Mouse (Mus musculus) limb, embryonic 13.5 days (tissue): ENCODE measurements around the gene Ptpru. TPM values are rescaled to one million over a fixed set of nuclear protein-coding genes. Genes with fewer than 3 reads are reported as not detected.

Source experiments
- ATAC-seq: fragments of 200-750 bp; cut with Nextera tagmentation; 2 replicates; pipeline ENCODE4 v1.8.0; 2017; ENCODE audit warnings: low read depth, moderate number of reproducible peaks, moderate TSS enrichment; ENCODE audit not compliant: low FRiP score
- H3K27ac ChIP-seq: fragments of 300-500 bp; sonication (generic); 2 replicates; pipeline ENCODE4 v1.5.1; 2015; ENCODE audit warnings: inconsistent platforms, mild to moderate bottlenecking, moderate library complexity
- H3K27me3 ChIP-seq: fragments of 300-500 bp; sonication (generic); 2 replicates; pipeline ENCODE4 v1.6.1; 2015; ENCODE audit warnings: mild to moderate bottlenecking, inconsistent platforms
- H3K36me3 ChIP-seq: fragments of 300-500 bp; sonication (generic); 2 replicates; pipeline ENCODE4 v1.6.1; 2015; ENCODE audit warnings: inconsistent platforms, mild to moderate bottlenecking, moderate library complexity
- H3K4me1 ChIP-seq: fragments of 300-500 bp; sonication (generic); 2 replicates; pipeline ENCODE4 v1.6.1; 2015; ENCODE audit warnings: inconsistent platforms
- H3K4me2 ChIP-seq: fragments of 300-500 bp; sonication (generic); replicated peaks from 2 replicates; pipeline ENCODE4 v1.6.1; 2015; ENCODE audit warnings: inconsistent platforms, mild to moderate bottlenecking, moderate library complexity
- H3K4me3 ChIP-seq: fragments of 300-500 bp; sonication (generic); 2 replicates; pipeline ENCODE4 v1.5.1; 2015; ENCODE audit warnings: moderate library complexity, mild to moderate bottlenecking, inconsistent platforms
- H3K9ac ChIP-seq: fragments of 300-500 bp; sonication (generic); 2 replicates; pipeline ENCODE4 v1.6.1; 2015; ENCODE audit warnings: mild to moderate bottlenecking, inconsistent platforms
- H3K9me3 ChIP-seq: fragments of 300-500 bp; sonication (generic); 2 replicates; pipeline ENCODE4 v1.6.1; 2016; ENCODE audit warnings: inconsistent platforms
- WGBS: fragments of 180-500 bp; shearing (Covaris S2); methylation state at CpG from one replicate; pipeline ENCODE4 v1.1.7; 2015; 5-methylcytosine and 5-hydroxymethylcytosine counted together
- polyA plus RNA-seq: library from polyadenylated mRNA; unstranded; fragments of >200 nt; fragmentation: Nextera tagmentation; extraction: Ambion mirVana; gene quantifications from 2 replicates; pipeline ENCODE4 v1.2.1, GENCODE M21; 2015

The Ptpru gene
- polyA plus RNA-seq: 14.6 and 20.0 TPM in 2 replicates

DNA sequence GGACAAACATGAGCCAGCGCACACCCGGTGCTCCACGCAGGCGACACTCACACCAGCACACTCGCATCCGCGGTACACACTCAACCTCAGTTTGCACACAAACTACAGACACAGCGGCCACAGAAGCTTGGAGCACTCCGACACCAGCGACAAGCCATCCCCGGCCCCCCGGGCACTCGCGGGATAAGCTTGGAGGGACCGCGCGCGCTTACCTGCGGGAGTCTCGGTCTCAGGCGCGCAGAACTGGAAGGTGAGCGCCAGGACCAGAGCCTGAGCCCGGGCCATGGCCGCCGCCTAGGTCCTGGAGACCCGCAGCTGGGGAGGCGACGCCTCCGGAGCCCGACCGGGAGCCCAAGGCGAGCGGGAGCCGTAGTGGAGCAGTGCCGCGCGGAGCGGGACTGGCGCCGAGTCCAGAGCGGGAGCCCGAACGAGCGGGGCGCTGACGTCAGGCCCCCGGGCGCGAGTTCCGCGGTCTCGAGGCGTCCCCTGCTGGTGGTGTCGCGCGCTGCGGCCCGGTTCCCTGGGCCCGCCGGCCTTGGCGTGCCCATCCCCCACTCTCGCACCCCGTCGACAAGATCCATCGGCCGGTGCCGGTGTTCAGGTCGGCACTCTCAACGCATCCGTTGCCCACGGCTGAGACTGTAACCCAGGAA, at the start of gene Ptpru:
TSS of gene Ptpru (minus strand) at position 417 of the 653 bp plus-strand sequence.
- H3K4me2 ChIP-seq: peak within 1 kb of the TSS; percentile 98
- peak; percentile 77 for ATAC-seq
- H3K36me3 ChIP-seq: no peaks in the 10 kb centered on the region
- peak within 1 kb of the TSS; percentile 82 for H3K9ac ChIP-seq
- H3K4me3 ChIP-seq: peak within 1 kb of the TSS; percentile 69
- under 1% methylated on average over 68 of the region's 72 CpGs for WGBS
- H3K27ac ChIP-seq: no peak within 1 kb of the TSS
- H3K9me3 ChIP-seq: no peaks in the 10 kb centered on the region
- peaks cover 41% of the 10 kb centered on the region for H3K27me3 ChIP-seq
- H3K4me1 ChIP-seq: peaks cover 40% of the 10 kb centered on the region

DNA sequence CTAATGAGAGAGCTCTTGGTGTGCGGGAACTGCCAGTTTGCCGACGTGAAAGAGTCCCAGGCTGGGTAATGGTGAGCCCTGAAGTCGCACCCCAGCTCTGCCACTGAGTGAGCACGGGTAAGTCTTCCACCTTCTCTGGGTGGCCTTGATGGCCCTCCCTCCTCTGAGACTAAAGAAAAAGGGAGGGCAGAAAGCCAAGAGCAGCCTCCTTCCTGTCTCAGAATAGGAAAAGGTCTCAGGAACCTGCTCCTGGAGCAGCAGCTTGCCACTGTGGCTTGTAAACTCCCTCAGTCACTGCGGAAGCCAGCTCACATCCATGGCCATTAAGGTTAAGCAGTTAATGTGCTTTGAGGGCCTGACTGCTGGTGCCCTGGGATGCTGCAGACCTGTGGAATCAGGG, 47.3 kb upstream of the Ptpru start:
- no peak overlapping the region for H3K27ac ChIP-seq
- H3K4me1 ChIP-seq: peaks cover 39% of the 10 kb centered on the region
- no peak overlapping the region for H3K4me3 ChIP-seq
- H3K4me2 ChIP-seq: no peak overlapping the region
- H3K27me3 ChIP-seq: no peaks in the 10 kb centered on the region
- peaks cover 24% of the 10 kb centered on the region for H3K36me3 ChIP-seq
- ATAC-seq: no peak
- H3K9me3 ChIP-seq: no peaks in the 10 kb centered on the region
- WGBS: 74% methylated on average over 6 of the region's 6 CpGs
- no peak overlapping the region for H3K9ac ChIP-seq

DNA sequence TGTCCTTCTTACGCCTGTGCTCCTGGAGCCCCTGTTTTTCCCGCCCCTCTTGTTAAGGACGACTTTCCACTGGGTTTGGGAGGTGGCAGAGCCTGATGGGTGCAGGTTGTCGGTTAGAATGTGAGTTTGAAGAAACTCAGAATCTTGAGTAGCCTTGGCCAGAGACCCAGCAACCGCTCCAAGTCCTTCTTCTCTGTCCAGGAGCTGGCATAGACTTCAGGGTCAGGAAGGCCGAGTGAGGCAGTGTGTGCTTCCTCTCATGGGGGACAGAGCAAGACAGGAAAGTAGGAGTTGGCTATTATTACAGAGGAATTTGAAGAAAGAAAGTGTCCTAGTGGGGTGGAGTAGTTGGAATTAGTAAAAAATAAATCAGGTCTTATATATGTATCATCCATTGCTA, 45.5 kb upstream of the Ptpru start:
- Histone ChIP-seq H3K4me2 (no peak overlapping the region), H3K9ac (no peak overlapping the region), H3K36me3 (peaks cover 24% of the 10 kb centered on the region), H3K27ac (no peak overlapping the region), H3K4me3 (no peak overlapping the region), H3K4me1 (peaks cover 35% of the 10 kb centered on the region), H3K27me3 (no peaks in the 10 kb centered on the region), H3K9me3 (no peaks in the 10 kb centered on the region)
- WGBS: 74% methylated on average over 6 of the region's 6 CpGs
- no peak for ATAC-seq

DNA sequence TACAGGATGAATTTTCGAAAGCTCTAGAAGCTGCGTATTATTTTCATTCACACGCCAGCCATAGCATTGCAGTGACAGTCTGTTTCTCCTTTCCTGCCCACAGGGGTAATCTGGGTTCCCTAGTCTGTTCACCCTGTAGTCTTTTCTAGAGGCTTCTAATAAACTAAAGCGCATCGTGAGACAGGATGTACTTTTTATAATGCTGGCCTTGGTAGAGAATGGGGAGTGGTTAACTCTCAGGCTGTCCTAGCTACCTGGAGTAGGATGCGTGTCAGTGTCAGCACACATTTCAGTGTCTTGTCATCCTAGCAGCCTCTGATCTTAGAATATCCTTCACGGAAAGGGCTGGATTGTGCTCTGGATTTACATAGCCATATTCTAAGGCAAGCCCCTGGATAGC, 43.2 kb upstream of the Ptpru start:
- no peak overlapping the region for H3K27ac ChIP-seq
- no peaks in the 10 kb centered on the region for H3K9me3 ChIP-seq
- WGBS: 85% methylated on average over 7 of the region's 7 CpGs
- no peaks in the 10 kb centered on the region for H3K27me3 ChIP-seq
- H3K4me1 ChIP-seq: peaks cover 52% of the 10 kb centered on the region
- H3K36me3 ChIP-seq: peaks cover 16% of the 10 kb centered on the region
- no peak overlapping the region for H3K4me3 ChIP-seq
- no peak for ATAC-seq
- H3K9ac ChIP-seq: no peak overlapping the region
- H3K4me2 ChIP-seq: no peak overlapping the region

DNA sequence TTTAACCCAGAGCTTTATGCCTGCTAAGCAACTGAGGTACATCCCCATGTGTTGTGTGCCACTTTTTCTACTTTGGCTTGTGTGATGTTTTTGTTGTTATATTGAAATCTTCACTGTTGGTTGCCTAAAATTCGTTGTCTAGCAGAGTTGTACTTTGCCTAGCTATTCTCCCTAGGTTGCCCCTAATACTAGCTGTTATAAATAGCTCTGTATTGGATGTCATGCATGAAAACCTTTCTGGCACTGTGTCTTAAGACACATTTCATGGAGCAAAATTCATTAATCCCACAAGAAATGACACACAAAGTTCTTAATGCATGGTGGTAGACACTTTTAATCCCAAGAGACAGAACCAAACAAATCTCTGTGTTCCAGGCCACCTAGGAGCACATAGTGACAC, 41.6 kb upstream of the Ptpru start:
- ATAC-seq: no peak
- no peak overlapping the region for H3K4me2 ChIP-seq
- H3K27ac ChIP-seq: no peak overlapping the region
- H3K27me3 ChIP-seq: no peaks in the 10 kb centered on the region
- 73% methylated on average over 1 of the region's 1 CpGs for WGBS
- H3K4me1 ChIP-seq: peaks cover 68% of the 10 kb centered on the region
- H3K4me3 ChIP-seq: no peak overlapping the region
- H3K9me3 ChIP-seq: no peaks in the 10 kb centered on the region
- no peak overlapping the region for H3K9ac ChIP-seq
- H3K36me3 ChIP-seq: no peaks in the 10 kb centered on the region; the same call in 1 of the 2 replicates

DNA sequence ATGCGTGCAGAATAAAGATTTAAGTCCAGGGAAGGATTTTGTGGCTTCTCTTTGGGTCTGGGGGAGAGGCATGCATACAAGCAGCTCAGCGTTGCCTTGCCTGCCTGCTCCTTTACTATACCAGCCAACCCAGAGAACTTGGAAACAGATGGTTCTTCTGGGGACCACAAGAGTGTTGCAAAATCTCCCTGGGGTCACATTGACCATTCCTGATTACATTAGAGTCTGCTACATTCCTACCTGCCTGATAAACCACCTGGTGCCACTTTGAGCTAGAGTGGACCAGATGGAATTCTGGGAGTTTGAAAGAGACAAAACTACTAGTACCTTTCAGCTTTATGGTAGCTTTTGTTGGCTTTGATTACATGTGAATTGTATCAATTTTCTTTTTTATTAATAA, 38.7 kb upstream of the Ptpru start:
- Histone ChIP-seq H3K27me3 (no peaks in the 10 kb centered on the region), H3K4me1 (peaks cover 66% of the 10 kb centered on the region), H3K9me3 (no peaks in the 10 kb centered on the region), H3K4me2 (no peak overlapping the region), H3K27ac (no peak overlapping the region), H3K4me3 (no peak overlapping the region), H3K9ac (no peak overlapping the region), H3K36me3 (no peaks in the 10 kb centered on the region)
- 58% methylated on average over 2 of the region's 2 CpGs for WGBS
- ATAC-seq: no peak

DNA sequence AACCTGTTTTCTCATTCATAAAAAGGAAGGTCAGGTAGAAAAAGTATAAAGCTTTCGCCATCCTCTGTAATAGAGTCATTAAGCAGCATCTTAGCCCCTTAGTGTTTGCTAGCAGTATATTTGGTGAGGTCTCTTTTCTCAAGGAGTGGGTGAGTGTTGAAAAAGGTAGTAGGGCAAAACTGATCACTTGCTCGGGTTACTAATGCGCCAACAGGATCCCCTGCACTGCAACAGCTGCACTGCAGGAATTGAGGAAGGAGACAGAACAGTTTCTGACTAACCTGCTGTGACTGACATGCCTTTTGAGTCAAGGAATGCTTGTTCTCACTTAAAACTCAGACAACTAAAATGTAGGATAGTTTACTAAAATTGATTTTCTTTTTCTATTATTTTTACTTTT, 37.2 kb upstream of the Ptpru start:
- peak overlapping the region; percentile 97 for H3K4me3 ChIP-seq
- no peaks in the 10 kb centered on the region for H3K27me3 ChIP-seq
- no peak overlapping the region for H3K27ac ChIP-seq
- H3K9me3 ChIP-seq: no peaks in the 10 kb centered on the region
- peaks cover 53% of the 10 kb centered on the region for H3K4me1 ChIP-seq
- peak overlapping the region; percentile 100 for H3K9ac ChIP-seq
- H3K4me2 ChIP-seq: peak overlapping the region; percentile 90
- 27% methylated on average over 3 of the region's 3 CpGs for WGBS
- ATAC-seq: no peak
- H3K36me3 ChIP-seq: no peaks in the 10 kb centered on the region

DNA sequence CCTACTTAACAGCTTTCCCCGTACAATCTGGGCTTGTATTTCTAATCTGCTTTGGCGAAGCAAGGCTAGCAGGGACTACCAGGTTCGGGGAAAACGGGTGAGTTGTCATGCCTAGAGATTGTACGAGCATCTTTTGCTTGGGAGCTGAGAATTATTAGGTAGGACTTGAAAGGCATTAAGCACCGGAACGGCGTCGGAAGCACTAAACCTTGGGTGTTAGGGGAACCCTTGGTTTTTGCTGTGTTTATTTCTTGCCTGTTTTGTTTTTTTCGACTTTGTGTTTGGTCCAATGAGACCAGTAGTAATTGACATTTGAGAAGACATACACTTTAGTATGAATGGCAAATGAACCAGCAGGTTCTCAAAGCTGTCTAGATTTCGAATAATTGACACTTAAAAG, 36.5 kb upstream of the Ptpru start:
- Histone ChIP-seq H3K4me1 (peaks cover 47% of the 10 kb centered on the region), H3K4me3 (peak overlapping the region; percentile 97), H3K27me3 (no peaks in the 10 kb centered on the region), H3K27ac (peak overlapping the region; percentile 100), H3K4me2 (peak overlapping the region; percentile 90), H3K36me3 (0 out of 2 replicates have a peak, but pooled peaks cover 3% of the 10 kb centered on the region), H3K9ac (peak overlapping the region; percentile 100), H3K9me3 (no peaks in the 10 kb centered on the region)
- WGBS: 3% methylated on average over 11 of the region's 11 CpGs
- no peak for ATAC-seq

DNA sequence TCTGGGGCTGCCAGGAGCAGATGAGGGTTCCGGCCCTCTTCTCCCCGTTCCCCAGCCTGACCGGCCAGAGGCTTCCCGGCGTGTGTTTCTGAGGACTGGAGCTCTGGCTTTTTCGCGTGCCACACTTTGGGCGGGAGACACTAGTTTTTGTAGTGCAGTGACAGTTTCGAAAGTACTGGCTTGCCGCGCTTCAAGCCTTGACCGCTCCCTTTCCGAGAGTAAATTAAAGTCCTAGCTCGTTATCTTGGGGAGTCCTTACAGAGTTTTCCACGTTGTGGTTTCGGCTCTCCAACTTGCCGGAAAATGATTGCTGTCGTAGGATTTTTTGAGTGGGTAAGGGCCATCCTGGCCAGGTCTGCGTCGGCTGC, 36.1 kb upstream of the Ptpru start:
- under 1% methylated on average over 20 of the region's 20 CpGs for WGBS
- peak; percentile 7; the same call in 1 of the 2 replicates for ATAC-seq
- peak overlapping the region; percentile 100 for H3K27ac ChIP-seq
- peak overlapping the region; percentile 100 for H3K9ac ChIP-seq
- H3K4me3 ChIP-seq: peak overlapping the region; percentile 97
- H3K4me2 ChIP-seq: peak overlapping the region; percentile 90
- 0 out of 2 replicates have a peak, but pooled peaks cover 3% of the 10 kb centered on the region for H3K36me3 ChIP-seq
- no peaks in the 10 kb centered on the region for H3K9me3 ChIP-seq
- H3K27me3 ChIP-seq: no peaks in the 10 kb centered on the region
- peaks cover 43% of the 10 kb centered on the region for H3K4me1 ChIP-seq

DNA sequence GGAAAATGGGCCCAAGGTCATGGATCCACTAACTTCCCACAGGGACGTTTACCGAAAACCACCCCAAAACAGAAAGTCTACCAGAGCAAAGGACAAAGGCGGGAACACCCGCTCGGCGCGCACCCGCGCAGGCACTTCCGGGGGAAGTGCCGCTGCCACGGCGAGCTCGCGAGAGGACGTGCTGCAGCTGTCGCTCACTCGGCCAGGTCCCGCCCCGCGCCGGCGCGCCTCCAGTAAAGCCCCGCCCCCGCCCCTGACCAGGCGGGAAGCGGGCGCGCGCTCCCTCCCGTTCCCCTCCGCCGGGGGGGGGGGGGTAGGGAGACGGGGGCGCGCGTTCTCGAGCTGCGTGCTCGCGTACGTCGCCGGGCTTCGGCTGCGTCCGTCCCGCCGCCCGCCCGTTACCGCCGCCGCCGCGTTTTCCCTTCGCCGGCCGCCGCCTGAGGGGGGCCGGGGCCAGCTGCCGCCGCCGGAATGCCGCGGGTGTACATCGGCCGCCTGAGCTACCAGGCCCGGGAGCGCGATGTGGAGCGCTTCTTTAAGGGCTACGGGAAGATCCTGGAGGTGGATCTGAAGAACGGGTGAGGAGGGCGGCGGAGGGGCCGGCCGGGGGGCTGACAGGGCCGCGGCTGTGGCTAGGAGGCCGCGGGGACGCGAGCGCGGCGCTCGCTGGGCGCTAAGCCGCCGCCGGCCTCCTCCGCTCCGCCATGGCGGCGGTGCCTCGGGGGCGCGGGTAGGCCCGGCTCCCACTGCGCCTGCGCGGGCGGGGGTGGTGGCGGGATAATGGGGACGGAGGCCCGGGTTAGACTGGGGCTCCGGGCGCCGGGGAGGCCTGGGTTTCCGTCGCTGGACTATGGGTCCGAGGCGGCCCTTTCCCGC, 35.4 kb upstream of the Ptpru start, which contains the start of gene Srsf4:
TSS of gene Srsf4 (plus strand) at position 325 of the 876 bp plus-strand sequence.
- WGBS: under 1% methylated on average over 79 of the region's 116 CpGs
- peak; percentile 95 for ATAC-seq
- Histone ChIP-seq H3K4me1 (peaks cover 43% of the 10 kb centered on the region), H3K4me3 (peak within 1 kb of the TSS; percentile 97), H3K4me2 (peak within 1 kb of the TSS; percentile 90), H3K9me3 (no peaks in the 10 kb centered on the region), H3K27me3 (no peaks in the 10 kb centered on the region), H3K9ac (peak within 1 kb of the TSS; percentile 100), H3K27ac (peak within 1 kb of the TSS; percentile 100), H3K36me3 (0 out of 2 replicates have a peak, but pooled peaks cover 3% of the 10 kb centered on the region)

DNA sequence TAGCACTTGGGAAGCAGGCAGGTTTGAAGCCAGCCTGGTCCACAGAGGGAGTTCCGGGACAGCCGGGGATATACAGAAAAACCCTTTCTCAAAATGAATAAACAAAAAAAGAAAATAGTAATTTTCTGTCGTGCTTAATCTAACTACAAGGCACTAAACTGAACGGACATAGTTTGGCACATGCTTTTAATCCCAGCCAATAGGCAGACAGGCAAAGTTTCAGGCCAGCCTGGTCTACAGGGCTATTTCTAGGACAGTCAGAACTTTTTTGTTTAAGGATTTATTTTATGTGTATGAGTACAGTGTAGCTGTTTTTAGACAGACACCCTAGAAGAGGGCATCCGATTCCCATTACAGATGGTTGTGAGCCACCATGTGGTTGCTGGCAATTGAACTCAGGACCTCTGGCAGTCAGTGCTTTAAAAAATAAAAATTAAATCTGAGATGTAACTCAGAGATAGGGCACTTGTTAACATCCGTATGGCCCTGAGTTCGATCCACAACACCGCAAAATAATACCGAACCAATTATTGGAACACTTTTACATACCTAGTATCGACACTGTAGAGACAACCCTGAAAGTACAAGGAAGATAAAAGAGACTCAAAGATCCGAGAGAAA, 34.7 kb upstream of the Ptpru start:
- Histone ChIP-seq H3K9ac (peak overlapping the region; percentile 84), H3K27ac (peak overlapping the region; percentile 84), H3K4me1 (peaks cover 36% of the 10 kb centered on the region), H3K4me3 (peak overlapping the region; percentile 97), H3K27me3 (no peaks in the 10 kb centered on the region), H3K4me2 (peak overlapping the region; percentile 69), H3K36me3 (peaks cover 3% of the 10 kb centered on the region; the same call in 1 of the 2 replicates), H3K9me3 (no peaks in the 10 kb centered on the region)
- ATAC-seq: peak; percentile 33; the same call in 1 of the 2 replicates
- 12% methylated on average over 11 of the region's 11 CpGs for WGBS

DNA sequence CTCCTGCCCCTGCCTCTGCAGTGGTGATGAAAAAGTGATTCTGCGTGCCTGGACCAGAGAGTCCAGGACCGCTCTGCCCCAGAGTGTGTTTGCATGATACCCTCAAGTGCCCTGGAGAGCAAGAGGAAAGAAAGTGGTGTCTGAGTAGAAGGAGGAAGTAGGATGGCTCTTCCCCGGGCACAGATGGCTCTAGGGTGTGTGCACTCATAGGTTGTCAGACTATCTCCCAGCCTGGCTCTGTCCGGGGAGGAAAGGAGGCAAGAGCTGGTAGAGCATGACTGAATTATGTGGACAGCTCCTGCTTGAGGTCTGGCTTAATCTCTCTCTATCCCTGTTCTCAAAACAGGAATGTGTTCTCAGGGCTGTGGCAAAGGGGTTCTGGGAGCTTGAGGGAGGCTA, 23.3 kb upstream of the Ptpru start:
- Histone ChIP-seq H3K4me3 (no peak overlapping the region), H3K36me3 (peaks cover 69% of the 10 kb centered on the region), H3K4me1 (no peaks in the 10 kb centered on the region; the same call in 1 of the 2 replicates), H3K27me3 (no peaks in the 10 kb centered on the region), H3K9ac (0 out of 2 replicates have a peak overlapping the region, but pooled peaks have one; percentile 20), H3K9me3 (no peaks in the 10 kb centered on the region), H3K27ac (no peak overlapping the region), H3K4me2 (no peak overlapping the region)
- no peak for ATAC-seq
- 86% methylated on average over 4 of the region's 4 CpGs for WGBS
